Mouse (Mus musculus): ENCODE results near the gene Sdhd.

DNA sequence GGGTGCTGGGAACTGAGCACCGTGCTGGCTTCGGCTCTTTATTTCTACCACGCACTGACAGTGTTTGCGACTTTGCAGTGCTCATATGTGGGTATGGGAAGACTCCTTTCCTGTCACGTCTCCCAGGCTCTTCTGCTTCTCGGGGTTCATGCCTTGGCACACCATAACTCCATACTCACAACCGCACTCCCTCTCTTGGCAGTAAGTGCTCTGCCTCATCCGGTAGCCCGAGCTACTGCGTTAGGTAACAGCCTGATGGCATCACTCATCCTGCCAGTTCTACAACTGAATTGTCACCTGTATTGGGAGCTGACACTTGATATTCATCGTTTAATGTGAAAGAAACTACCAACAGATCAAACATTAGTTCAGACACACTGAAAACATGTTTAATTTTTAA is 30.7 kb upstream of the Sdhd start:
- TF ChIP-seq CTCF (IDR thresholded peaks at IDR 0.05 in 2 of 3, conservative IDR thresholded peaks at IDR 0.05 in 1 of 3; ENCODE audit: control insufficient read depth in 1 of 3, insufficient read depth in 1 of 3, low read depth in 2 of 3, low read length in 3 of 3, poor library complexity in 1 of 3, severe bottlenecking in 1 of 3) (no peak), MAX (IDR thresholded peaks at IDR 0.05; ENCODE audit: low read length) (no peak), TAL1 (IDR thresholded peaks at IDR 0.05; ENCODE audit: low read length) (no peak), EP300 (IDR thresholded peaks at IDR 0.05; ENCODE audit: low read depth in 1 of 2, low read length in 2 of 2) (no peak), ZMIZ1 (IDR thresholded peaks at IDR 0.05; ENCODE audit: low read depth, low read length) (no peak), GABPA (IDR thresholded peaks at IDR 0.05; ENCODE audit: low read depth, low read length) (no peak), CHD2 (IDR thresholded peaks at IDR 0.05; ENCODE audit: low read length) (no peak), TCF12 (IDR thresholded peaks at IDR 0.05; ENCODE audit: low read depth, low read length) (no peak), ZKSCAN1 (IDR thresholded peaks at IDR 0.05; ENCODE audit: low read depth, low read length) (no peak), MYC (IDR thresholded peaks at IDR 0.05; ENCODE audit: low read depth, low read length) (no peak), POLR2A (IDR thresholded peaks at IDR 0.05; ENCODE audit: control insufficient read depth in 1 of 2, insufficient read depth in 1 of 2, low read depth in 1 of 2, low read length in 2 of 2, poor library complexity in 1 of 2) (no peak), USF2 (IDR thresholded peaks at IDR 0.05; ENCODE audit: borderline replicate concordance in 1 of 2, insufficient read depth in 1 of 2, low read depth in 1 of 2, low read length in 2 of 2) (no peak), JUND (IDR thresholded peaks at IDR 0.05; ENCODE audit: low read depth, low read length) (no peak)

Data from MEL (cell line).